Mouse (Mus musculus) midbrain, embryonic 12.5 days (tissue): ENCODE data around the gene Gpr45. TPM values are rescaled to one million over a fixed set of nuclear protein-coding genes. Genes with fewer than 3 reads are reported as not detected.

Experiments
- ATAC-seq: fragments of 200-750 bp; cut with Nextera tagmentation; 2 replicates; pipeline ENCODE4 v1.8.0; 2017; ENCODE audit warnings: low read depth, moderate TSS enrichment, moderate library complexity; ENCODE audit not compliant: low FRiP score
- H3K27ac ChIP-seq: fragments of 300-500 bp; sonication (generic); replicated peaks from 2 replicates; pipeline ENCODE4 v1.5.1; 2016; ENCODE audit warnings: mild to moderate bottlenecking
- H3K27me3 ChIP-seq: fragments of 300-500 bp; sonication (generic); 2 replicates; pipeline ENCODE4 v1.6.1; 2016; ENCODE audit warnings: mild to moderate bottlenecking
- H3K36me3 ChIP-seq: fragments of 300-500 bp; sonication (generic); 2 replicates; pipeline ENCODE4 v1.6.1; 2016
- H3K4me1 ChIP-seq: fragments of 300-500 bp; sonication (generic); 2 replicates; pipeline ENCODE4 v1.6.1; 2016
- H3K4me2 ChIP-seq: fragments of 300-500 bp; sonication (generic); replicated peaks from 2 replicates; pipeline ENCODE4 v1.6.1; 2016; ENCODE audit warnings: mild to moderate bottlenecking, moderate library complexity
- H3K4me3 ChIP-seq: fragments of 300-500 bp; sonication (generic); 2 replicates; pipeline ENCODE4 v1.5.1; 2016; ENCODE audit warnings: mild to moderate bottlenecking
- H3K9ac ChIP-seq: fragments of 300-500 bp; sonication (generic); replicated peaks from 2 replicates; pipeline ENCODE4 v1.6.1; 2016; ENCODE audit warnings: mild to moderate bottlenecking, moderate library complexity
- H3K9me3 ChIP-seq: fragments of 300-500 bp; sonication (generic); 2 replicates; pipeline ENCODE4 v1.6.1; 2016; ENCODE audit warnings: mild to moderate bottlenecking
- WGBS: fragments of 180-500 bp; shearing (Covaris S2); methylation state at CpG from one replicate; pipeline ENCODE4 v1.1.7; 2016; 5-methylcytosine and 5-hydroxymethylcytosine counted together
- polyA plus RNA-seq: library from polyadenylated mRNA; unstranded; fragments of >200 nt; fragmentation: Nextera tagmentation; extraction: Ambion mirVana; gene quantifications from 2 replicates; pipeline ENCODE4 v1.2.1, GENCODE M21; 2016

The Gpr45 gene
- polyA plus RNA-seq = 17.6 and 18.5 TPM in 2 replicates

DNA sequence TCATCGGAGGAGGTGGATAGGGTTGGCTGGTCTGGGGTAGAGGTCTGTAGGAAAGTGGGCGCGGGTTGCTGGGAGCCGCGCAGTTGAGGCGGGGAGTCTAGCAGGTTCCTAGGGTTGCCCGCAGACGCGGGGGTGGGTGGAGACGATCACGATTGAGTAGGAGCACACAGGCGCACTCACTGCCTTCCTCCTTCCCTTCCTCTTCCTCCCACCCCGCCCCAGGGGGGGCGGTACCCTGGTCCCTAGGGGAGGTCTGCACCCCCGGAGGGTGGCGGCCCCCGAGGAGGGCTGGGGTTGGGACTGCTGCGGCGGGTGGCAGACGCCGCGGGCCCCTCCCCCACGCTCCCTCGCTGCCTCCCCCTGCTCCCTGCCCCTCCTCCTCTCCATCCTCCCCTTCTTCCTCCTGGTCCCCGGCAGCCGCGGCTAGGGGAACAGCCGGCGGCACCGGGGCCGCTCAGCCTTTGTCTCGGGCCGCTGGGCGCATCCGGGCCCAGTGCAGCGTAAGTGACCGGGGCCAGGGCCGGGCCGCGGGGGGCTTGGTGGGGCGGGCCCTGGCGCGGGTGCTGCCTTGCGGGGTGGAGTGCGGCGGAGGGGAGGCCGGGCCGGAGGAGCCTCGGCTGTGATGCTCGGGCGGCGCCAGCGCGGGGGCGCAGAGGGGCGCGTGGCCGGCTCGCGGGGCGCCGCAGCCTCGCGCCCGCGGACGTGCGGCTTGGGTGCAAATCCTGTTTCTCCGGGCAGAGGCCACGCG, at the start of gene Gpr45:
TSS of gene Gpr45 (plus strand) at position 139 of the 748 bp plus-strand sequence.
- Histone ChIP-seq H3K4me3 (peak within 1 kb of the TSS; percentile 70), H3K4me1 (peaks cover 5% of the 10 kb centered on the region), H3K27ac (peak within 1 kb of the TSS; percentile 85), H3K4me2 (peak within 1 kb of the TSS; percentile 57), H3K9me3 (no peaks in the 10 kb centered on the region), H3K27me3 (no peaks in the 10 kb centered on the region), H3K36me3 (no peaks in the 10 kb centered on the region), H3K9ac (peak within 1 kb of the TSS; percentile 81)
- ATAC-seq = peak; percentile 92
- WGBS = 1% methylated on average over 61 of the region's 71 CpGs

DNA sequence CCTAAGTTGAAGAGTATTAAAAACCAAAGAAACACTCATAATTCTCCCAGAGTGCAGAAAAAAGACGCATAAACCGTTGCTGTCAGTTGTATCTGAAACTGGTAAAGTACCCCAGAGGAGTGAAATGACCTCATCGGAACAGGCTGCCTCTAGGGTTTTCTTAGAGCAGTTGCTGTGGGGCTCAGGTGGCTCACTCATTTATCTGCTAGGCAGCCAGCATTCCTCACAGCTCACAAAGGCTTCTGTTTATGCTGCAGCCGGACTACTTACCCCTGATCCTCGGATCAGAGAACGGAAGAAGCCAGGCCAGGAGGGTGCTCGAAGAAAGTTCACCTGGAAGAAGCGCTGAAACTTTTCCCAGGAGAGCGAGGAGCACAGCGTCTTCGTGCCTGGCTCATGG, 47.5 kb upstream of the Gpr45 start:
- Histone ChIP-seq H3K36me3 (peaks cover 34% of the 10 kb centered on the region), H3K4me2 (no peak overlapping the region), H3K4me3 (no peak overlapping the region), H3K27me3 (no peaks in the 10 kb centered on the region), H3K4me1 (no peaks in the 10 kb centered on the region), H3K9me3 (no peaks in the 10 kb centered on the region), H3K9ac (no peak overlapping the region), H3K27ac (no peak overlapping the region)
- no peak for ATAC-seq
- WGBS = 84% methylated on average over 11 of the region's 11 CpGs

DNA sequence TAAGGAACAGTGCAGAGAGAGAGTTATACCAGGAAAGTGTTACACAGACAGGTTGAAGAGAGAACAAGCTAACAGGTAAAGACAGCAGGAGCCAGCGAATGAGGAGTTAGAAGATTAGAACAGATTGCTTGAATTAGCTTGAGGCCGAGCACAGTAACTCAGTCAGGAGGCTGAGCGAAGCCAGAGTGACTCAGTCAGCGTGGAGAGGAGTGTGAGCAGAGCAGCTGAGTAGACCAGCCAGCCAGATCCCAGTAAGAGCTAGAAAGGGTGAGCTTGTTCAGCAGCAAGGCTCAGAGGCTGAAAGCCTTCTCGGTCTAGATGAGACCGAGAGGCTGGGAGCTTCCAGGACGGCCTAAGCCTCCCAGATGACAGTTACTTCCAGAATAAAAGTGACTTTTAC, 46.0 kb upstream of the Gpr45 start:
- Histone ChIP-seq H3K9ac (no peak overlapping the region), H3K4me3 (no peak overlapping the region), H3K27me3 (no peaks in the 10 kb centered on the region), H3K27ac (no peak overlapping the region), H3K4me2 (no peak overlapping the region), H3K9me3 (no peaks in the 10 kb centered on the region), H3K36me3 (peaks cover 19% of the 10 kb centered on the region; the same call in 1 of the 2 replicates), H3K4me1 (no peaks in the 10 kb centered on the region; the same call in 1 of the 2 replicates)
- WGBS = 72% methylated on average over 7 of the region's 7 CpGs
- ATAC-seq = no peak

DNA sequence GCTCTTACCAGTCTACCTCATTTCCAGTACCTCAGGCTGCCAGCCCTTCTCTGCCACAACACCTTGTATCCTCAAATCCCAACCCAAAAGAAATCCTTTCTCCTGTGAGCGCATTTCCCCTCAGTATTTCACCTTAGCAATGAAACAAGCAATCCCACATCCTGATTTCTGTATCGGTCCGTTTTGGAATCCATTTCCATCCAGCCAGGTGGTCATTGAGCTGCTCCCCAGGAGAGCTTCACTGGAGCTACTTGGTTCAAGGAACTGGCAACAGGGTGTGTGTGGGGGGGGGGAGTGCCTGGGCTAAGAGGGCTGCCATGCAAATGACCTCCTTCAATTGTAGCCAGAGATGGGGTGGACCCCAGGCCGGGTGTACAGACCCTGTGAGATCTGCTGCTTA, 45.5 kb upstream of the Gpr45 start:
- no peak overlapping the region for H3K4me3 ChIP-seq
- H3K9ac ChIP-seq = no peak overlapping the region
- ATAC-seq = no peak
- no peak overlapping the region for H3K27ac ChIP-seq
- no peaks in the 10 kb centered on the region; the same call in 1 of the 2 replicates for H3K4me1 ChIP-seq
- no peak overlapping the region for H3K4me2 ChIP-seq
- 48% methylated on average over 4 of the region's 4 CpGs for WGBS
- no peaks in the 10 kb centered on the region for H3K9me3 ChIP-seq
- peaks cover 19% of the 10 kb centered on the region; the same call in 1 of the 2 replicates for H3K36me3 ChIP-seq
- no peaks in the 10 kb centered on the region for H3K27me3 ChIP-seq

DNA sequence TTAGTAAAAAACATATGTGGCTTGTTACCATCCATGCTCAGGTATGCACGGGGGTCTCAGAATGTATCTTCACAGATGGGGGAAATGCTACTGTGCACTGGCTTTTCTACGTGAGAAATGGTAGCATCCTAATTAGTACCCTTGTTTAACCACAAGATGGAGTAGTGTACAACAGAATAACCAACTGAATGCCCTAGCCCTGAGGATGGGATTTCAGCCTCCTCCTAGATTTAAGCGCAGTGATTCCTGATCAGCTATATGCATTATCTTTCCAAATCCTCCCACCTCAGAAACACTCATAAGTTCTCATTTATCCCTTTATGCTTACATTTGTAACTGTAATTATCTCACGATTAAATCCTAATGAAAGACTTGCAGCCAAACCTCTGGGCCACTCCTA, 37.6 kb upstream of the Gpr45 start:
- no peaks in the 10 kb centered on the region for H3K36me3 ChIP-seq
- H3K4me3 ChIP-seq = no peak overlapping the region
- peak; percentile 78 for ATAC-seq
- H3K9me3 ChIP-seq = no peaks in the 10 kb centered on the region
- H3K4me2 ChIP-seq = no peak overlapping the region
- H3K4me1 ChIP-seq = no peaks in the 10 kb centered on the region; the same call in 1 of the 2 replicates
- H3K9ac ChIP-seq = no peak overlapping the region
- WGBS = 11% methylated on average over 4 of the region's 4 CpGs
- no peak overlapping the region for H3K27ac ChIP-seq
- peaks cover 7% of the 10 kb centered on the region; the same call in 1 of the 2 replicates for H3K27me3 ChIP-seq

DNA sequence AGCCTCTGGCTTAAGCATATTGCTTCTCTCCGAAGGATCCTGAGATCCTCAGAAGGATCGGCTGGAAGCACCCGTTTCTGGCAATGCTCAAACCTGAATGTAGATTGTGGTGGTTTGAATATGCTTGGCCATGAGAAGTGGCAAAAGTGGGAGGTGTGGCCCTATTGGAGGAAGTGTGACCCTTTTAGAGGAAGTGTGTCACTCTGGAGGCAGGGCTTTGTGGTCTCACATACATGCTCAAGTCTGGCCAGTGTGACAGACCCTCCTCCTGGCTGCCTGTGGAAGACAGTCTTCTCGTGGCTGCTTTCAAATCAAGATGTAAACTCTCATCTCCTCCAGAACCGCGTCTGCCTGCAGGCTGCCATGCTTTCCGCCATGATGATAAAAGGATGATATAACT, 36.0 kb upstream of the Gpr45 start:
- Histone ChIP-seq H3K9ac (no peak overlapping the region), H3K9me3 (no peaks in the 10 kb centered on the region), H3K27me3 (peaks cover 7% of the 10 kb centered on the region; the same call in 1 of the 2 replicates), H3K27ac (no peak overlapping the region), H3K4me2 (no peak overlapping the region), H3K36me3 (no peaks in the 10 kb centered on the region), H3K4me3 (no peak overlapping the region), H3K4me1 (no peaks in the 10 kb centered on the region)
- no peak for ATAC-seq
- WGBS = 83% methylated on average over 7 of the region's 7 CpGs

DNA sequence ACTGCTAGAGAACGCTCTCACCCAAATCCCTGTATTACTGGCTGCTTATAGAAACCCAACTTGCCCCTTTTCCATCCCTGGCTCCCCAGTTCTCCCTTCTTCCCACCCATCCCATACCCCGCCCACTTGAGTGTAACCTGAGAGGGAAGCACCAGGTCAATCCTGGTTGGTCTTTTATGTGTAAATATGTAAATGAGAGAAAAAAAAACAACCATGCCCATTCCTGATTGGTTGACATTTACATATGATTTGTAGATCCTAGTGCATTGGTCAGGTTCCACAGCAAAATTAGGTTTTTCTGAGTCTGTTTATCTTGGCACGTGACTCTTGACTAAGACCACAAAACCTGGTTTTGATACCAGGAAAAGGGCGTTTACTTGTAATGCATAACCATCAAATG, 34.8 kb upstream of the Gpr45 start:
- 16% methylated on average over 4 of the region's 4 CpGs for WGBS
- Histone ChIP-seq H3K9ac (no peak overlapping the region), H3K27ac (no peak overlapping the region), H3K36me3 (no peaks in the 10 kb centered on the region), H3K4me1 (no peaks in the 10 kb centered on the region), H3K9me3 (no peaks in the 10 kb centered on the region), H3K4me2 (no peak overlapping the region), H3K4me3 (no peak overlapping the region), H3K27me3 (peaks cover 14% of the 10 kb centered on the region)
- ATAC-seq = no peak

DNA sequence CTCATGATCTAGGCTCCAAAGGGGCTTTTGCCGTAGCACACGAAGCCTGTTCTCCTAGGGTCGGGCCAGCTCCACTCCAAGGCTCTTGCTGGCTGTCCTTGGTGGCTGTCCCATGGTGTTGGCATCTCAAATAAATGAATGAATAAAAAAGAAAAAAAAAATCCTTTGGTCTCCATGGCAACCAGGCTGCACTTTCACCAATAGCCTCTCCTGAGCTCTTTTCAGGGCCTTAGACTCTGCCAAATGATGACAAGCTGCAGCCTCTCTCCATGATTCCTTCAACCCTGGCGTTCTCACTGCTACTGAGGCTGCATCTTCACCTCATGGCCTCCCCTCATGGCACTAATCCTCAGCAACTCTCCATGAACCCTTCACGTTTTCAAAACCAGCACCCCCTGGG, 28.7 kb upstream of the Gpr45 start:
- Histone ChIP-seq H3K4me1 (peaks cover 6% of the 10 kb centered on the region), H3K4me2 (no peak overlapping the region), H3K27me3 (peaks cover 9% of the 10 kb centered on the region; the same call in 1 of the 2 replicates), H3K27ac (no peak overlapping the region), H3K9me3 (no peaks in the 10 kb centered on the region), H3K9ac (no peak overlapping the region), H3K36me3 (no peaks in the 10 kb centered on the region), H3K4me3 (no peak overlapping the region)
- WGBS = 27% methylated on average over 5 of the region's 5 CpGs
- peak; percentile 52; the same call in 1 of the 2 replicates for ATAC-seq

DNA sequence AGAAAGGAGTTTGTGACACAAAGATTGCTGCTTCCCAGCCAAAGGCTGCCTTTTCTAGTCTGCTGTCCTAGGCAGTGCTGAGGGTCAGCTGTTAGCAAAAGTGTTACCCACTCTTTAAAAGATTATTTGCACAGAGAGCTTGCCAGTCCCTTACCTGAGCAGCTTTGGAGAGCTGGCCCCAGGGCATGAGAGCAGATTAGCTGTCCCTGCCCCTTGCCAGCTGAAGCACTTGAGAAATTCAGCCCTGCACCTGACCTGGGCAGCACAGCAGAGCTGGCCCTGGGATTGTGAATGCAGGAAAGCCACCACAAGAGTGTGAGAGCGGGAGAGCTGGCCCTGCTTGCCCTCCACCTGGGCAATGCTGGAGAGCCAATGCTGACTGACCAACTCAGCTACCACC, 19.1 kb upstream of the Gpr45 start:
- H3K9me3 ChIP-seq = no peaks in the 10 kb centered on the region
- H3K4me1 ChIP-seq = no peaks in the 10 kb centered on the region
- no peaks in the 10 kb centered on the region for H3K27me3 ChIP-seq
- no peaks in the 10 kb centered on the region for H3K36me3 ChIP-seq
- H3K4me3 ChIP-seq = no peak overlapping the region
- no peak overlapping the region for H3K27ac ChIP-seq
- no peak for ATAC-seq
- H3K9ac ChIP-seq = no peak overlapping the region
- WGBS = 79% methylated on average over 1 of the region's 1 CpGs
- H3K4me2 ChIP-seq = no peak overlapping the region

DNA sequence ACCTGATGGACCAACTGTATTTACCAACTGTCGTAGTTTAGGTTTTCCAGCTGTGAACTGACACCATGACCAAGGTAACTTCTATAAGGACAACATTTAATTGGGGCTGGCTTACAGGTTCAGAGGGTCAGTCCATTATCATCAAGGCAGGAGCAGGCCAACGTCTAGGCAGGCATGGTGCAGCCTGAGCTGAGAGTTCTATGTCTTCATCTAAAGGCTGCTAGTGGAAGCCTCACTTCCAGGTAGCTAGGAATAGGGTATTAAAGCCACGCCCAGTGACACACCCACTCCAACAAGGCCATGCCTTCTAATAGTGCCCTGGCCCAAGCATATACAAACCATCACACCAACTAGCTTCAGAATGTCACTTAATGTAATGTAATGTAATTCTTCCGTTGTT, 4.2 kb upstream of the Gpr45 start:
- Histone ChIP-seq H3K9me3 (no peaks in the 10 kb centered on the region), H3K27me3 (no peaks in the 10 kb centered on the region), H3K4me1 (no peaks in the 10 kb centered on the region; the same call in none of the 2 replicates), H3K4me2 (no peak overlapping the region), H3K36me3 (no peaks in the 10 kb centered on the region), H3K9ac (no peak overlapping the region), H3K4me3 (no peak overlapping the region), H3K27ac (no peak overlapping the region)
- no peak for ATAC-seq
- WGBS = 89% methylated on average over 4 of the region's 4 CpGs

DNA sequence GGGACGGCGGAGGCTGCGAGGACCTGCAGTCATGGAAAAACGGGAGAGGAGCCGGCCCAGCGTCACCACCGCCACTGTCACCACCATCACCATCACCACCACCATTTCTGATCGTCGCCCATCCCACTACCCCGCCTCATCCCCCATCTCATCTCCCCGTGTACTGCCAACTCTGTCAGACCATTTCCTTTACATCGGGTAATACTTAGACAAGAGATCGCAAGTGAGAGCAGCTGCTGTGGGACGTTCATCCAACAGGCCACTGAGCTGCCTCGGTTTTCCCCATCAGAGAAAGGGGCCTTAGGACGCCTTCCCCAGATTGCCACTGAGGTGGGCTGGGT, 780 bp downstream of the Gpr45 start:
- peak overlapping the region; percentile 57 for H3K4me2 ChIP-seq
- no peaks in the 10 kb centered on the region for H3K9me3 ChIP-seq
- peak overlapping the region; percentile 81 for H3K9ac ChIP-seq
- H3K27me3 ChIP-seq = no peaks in the 10 kb centered on the region
- no peaks in the 10 kb centered on the region for H3K36me3 ChIP-seq
- H3K4me3 ChIP-seq = peak overlapping the region; percentile 70
- H3K4me1 ChIP-seq = peaks cover 5% of the 10 kb centered on the region
- 2% methylated on average over 16 of the region's 16 CpGs for WGBS
- peak; percentile 68 for ATAC-seq
- peak overlapping the region; percentile 85 for H3K27ac ChIP-seq

DNA sequence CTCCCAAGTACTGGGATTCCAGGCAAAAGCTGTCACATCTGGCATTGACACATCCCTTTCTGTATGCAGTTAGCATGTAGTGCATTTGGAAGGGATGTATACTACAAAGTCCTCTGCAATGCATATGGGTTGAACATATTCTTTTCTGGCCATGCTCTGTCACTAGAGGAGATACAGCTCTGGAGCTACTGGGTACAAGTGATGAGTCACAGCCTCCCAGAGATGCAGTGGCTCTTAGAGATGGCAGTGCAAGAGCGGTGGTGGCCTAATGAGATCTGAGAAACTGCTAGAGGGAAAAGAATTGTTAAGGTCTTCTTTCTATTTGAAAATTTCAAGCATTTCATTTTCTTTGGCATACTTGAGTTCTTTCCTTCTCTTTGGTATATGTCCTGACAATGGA, 4.2 kb downstream of the Gpr45 start:
- H3K9ac ChIP-seq = no peak overlapping the region
- H3K27me3 ChIP-seq = no peaks in the 10 kb centered on the region
- no peak for ATAC-seq
- H3K36me3 ChIP-seq = peaks cover 7% of the 10 kb centered on the region; the same call in 1 of the 2 replicates
- 91% methylated on average over 1 of the region's 1 CpGs for WGBS
- no peak overlapping the region for H3K4me2 ChIP-seq
- H3K27ac ChIP-seq = no peak overlapping the region
- peaks cover 5% of the 10 kb centered on the region for H3K4me1 ChIP-seq
- no peak overlapping the region for H3K4me3 ChIP-seq
- no peaks in the 10 kb centered on the region for H3K9me3 ChIP-seq
